Mouse (Mus musculus): ENCODE measurements around the gene Frmd5. TPM values are rescaled to one million over a fixed set of nuclear protein-coding genes. Genes with fewer than 3 reads are reported as not detected.
A peak's percentile ranks its signal among the peaks of the same experiment; 100 is the strongest.

Frmd5 gene
- polyA plus RNA-seq, 1 experiment from 2014 or later = 3.1 TPM

GRCm38 (mm10) chr2:121587523-121588308, 219.2 kb downstream of the Frmd5 start:
- DNase-seq (ENCODE audit: low spot score) (peak; percentile 51), ATAC-seq (peak; percentile 43)
- H3K9ac ChIP-seq (replicated peaks; ENCODE audit: low read depth) = no peak overlapping the region
- no peak overlapping the region for H3K4me2 ChIP-seq (replicated peaks; ENCODE audit: low read depth, low read length)
- no peak for TF ChIP-seq EP300 (IDR thresholded peaks at IDR 0.05)
- no peak for TF ChIP-seq CTCF (IDR thresholded peaks at IDR 0.05)
- no peak overlapping the region for H3K27ac ChIP-seq (ENCODE audit: low read length)
- WGBS = 22% methylated on average over 12 of the region's 12 CpGs
- H3K9me3 ChIP-seq (ENCODE audit: low read length) = no peaks in the 10 kb centered on the region
- no peaks in the 10 kb centered on the region for H3K36me3 ChIP-seq (ENCODE audit: insufficient read depth, low read length)
- peaks cover 12% of the 10 kb centered on the region; the same call in 1 of the 2 replicates for H3K4me1 ChIP-seq (ENCODE audit: insufficient read depth, low read depth, low read length)
- H3K27me3 ChIP-seq (replicated peaks; ENCODE audit: insufficient read depth, low read length) = no peaks in the 10 kb centered on the region
- no peak overlapping the region for H3K4me3 ChIP-seq (ENCODE audit: low read depth, low read length)

DNA sequence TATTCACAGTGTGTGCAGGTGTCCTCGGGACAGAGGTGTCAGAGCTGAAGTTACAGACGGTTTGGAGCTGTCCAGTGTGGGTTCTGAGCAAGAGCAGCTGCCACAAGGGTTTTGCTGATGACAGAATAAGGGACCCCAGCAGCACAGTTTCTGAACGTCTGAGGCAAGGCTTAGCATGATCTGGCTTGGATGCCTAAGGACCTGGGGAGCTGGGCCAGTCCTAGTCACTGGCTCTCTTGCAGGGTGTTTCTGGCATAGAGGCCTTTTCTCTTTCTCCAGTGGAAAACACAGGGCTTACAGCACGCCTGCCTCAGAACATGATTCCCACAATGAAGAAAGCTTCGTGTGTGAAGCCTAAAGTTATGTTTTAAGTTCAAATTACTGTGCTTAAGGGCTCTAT, 222.2 kb downstream of the Frmd5 start:
- no peaks in the 10 kb centered on the region for H3K27me3 ChIP-seq (replicated peaks; ENCODE audit: insufficient read depth, low read length)
- H3K27ac ChIP-seq (ENCODE audit: low read length) = no peak overlapping the region
- TF ChIP-seq CTCF (IDR thresholded peaks at IDR 0.05) (no peak), EP300 (IDR thresholded peaks at IDR 0.05) (no peak)
- H3K4me3 ChIP-seq (ENCODE audit: low read depth, low read length) = no peak overlapping the region
- H3K36me3 ChIP-seq (ENCODE audit: insufficient read depth, low read length) = no peaks in the 10 kb centered on the region
- 58% methylated on average over 5 of the region's 5 CpGs for WGBS
- H3K4me2 ChIP-seq (replicated peaks; ENCODE audit: low read depth, low read length) = no peak overlapping the region
- H3K4me1 ChIP-seq (ENCODE audit: insufficient read depth, low read depth, low read length) = peaks cover 12% of the 10 kb centered on the region; the same call in 1 of the 2 replicates
- no peak overlapping the region for H3K9ac ChIP-seq (replicated peaks; ENCODE audit: low read depth)
- DNase-seq (ENCODE audit: low spot score) (no peak), ATAC-seq (no peak)
- H3K9me3 ChIP-seq (ENCODE audit: low read length) = no peaks in the 10 kb centered on the region

GRCm38 (mm10) chr2:121583468-121584116, 223.3 kb downstream of the Frmd5 start:
- Histone ChIP-seq H3K4me3 (ENCODE audit: low read depth, low read length) (no peak overlapping the region), H3K9me3 (ENCODE audit: low read length) (no peaks in the 10 kb centered on the region), H3K27ac (ENCODE audit: low read length) (no peak overlapping the region), H3K4me2 (replicated peaks; ENCODE audit: low read depth, low read length) (no peak overlapping the region), H3K36me3 (ENCODE audit: insufficient read depth, low read length) (no peaks in the 10 kb centered on the region), H3K9ac (replicated peaks; ENCODE audit: low read depth) (no peak overlapping the region), H3K27me3 (replicated peaks; ENCODE audit: insufficient read depth, low read length) (no peaks in the 10 kb centered on the region), H3K4me1 (ENCODE audit: insufficient read depth, low read depth, low read length) (peaks cover 8% of the 10 kb centered on the region; the same call in 1 of the 2 replicates)
- 42% methylated on average over 13 of the region's 13 CpGs for WGBS
- TF ChIP-seq EP300 (IDR thresholded peaks at IDR 0.05) (peak; percentile 66), CTCF (IDR thresholded peaks at IDR 0.05) (no peak)
- ATAC-seq (peak; percentile 66), DNase-seq (ENCODE audit: low spot score) (peak; percentile 77)

GRCm38 (mm10) chr2:121582809-121583376, 224.0 kb downstream of the Frmd5 start:
- Histone ChIP-seq H3K4me3 (ENCODE audit: low read depth, low read length) (no peak overlapping the region), H3K4me2 (replicated peaks; ENCODE audit: low read depth, low read length) (no peak overlapping the region), H3K27ac (ENCODE audit: low read length) (no peak overlapping the region), H3K9me3 (ENCODE audit: low read length) (no peaks in the 10 kb centered on the region), H3K27me3 (replicated peaks; ENCODE audit: insufficient read depth, low read length) (no peaks in the 10 kb centered on the region), H3K4me1 (ENCODE audit: insufficient read depth, low read depth, low read length) (peaks cover 1% of the 10 kb centered on the region; the same call in 1 of the 2 replicates), H3K36me3 (ENCODE audit: insufficient read depth, low read length) (no peaks in the 10 kb centered on the region), H3K9ac (replicated peaks; ENCODE audit: low read depth) (no peak overlapping the region)
- TF ChIP-seq EP300 (IDR thresholded peaks at IDR 0.05) = no peak
- TF ChIP-seq CTCF (IDR thresholded peaks at IDR 0.05) = no peak
- DNase-seq (ENCODE audit: low spot score) (peak; percentile 66), ATAC-seq (peak; percentile 62)
- 71% methylated on average over 13 of the region's 13 CpGs for WGBS

- H3K9me3 ChIP-seq (ENCODE audit: low read length) = no peaks in the 10 kb centered on the region
- DNase-seq (ENCODE audit: low spot score) = peak; percentile 78
- H3K27ac ChIP-seq (ENCODE audit: low read length) = no peak overlapping the region
- WGBS = 25% methylated on average over 8 of the region's 8 CpGs
- H3K4me3 ChIP-seq (ENCODE audit: low read depth, low read length) = no peak overlapping the region
- TF ChIP-seq EP300 (IDR thresholded peaks at IDR 0.05) = no peak
- H3K4me1 ChIP-seq (ENCODE audit: insufficient read depth, low read depth, low read length) = peaks cover 3% of the 10 kb centered on the region; the same call in 1 of the 2 replicates
- no peak overlapping the region for H3K9ac ChIP-seq (replicated peaks; ENCODE audit: low read depth)
- no peak overlapping the region for H3K4me2 ChIP-seq (replicated peaks; ENCODE audit: low read depth, low read length)
- no peaks in the 10 kb centered on the region for H3K27me3 ChIP-seq (replicated peaks; ENCODE audit: insufficient read depth, low read length)
- no peaks in the 10 kb centered on the region for H3K36me3 ChIP-seq (ENCODE audit: insufficient read depth, low read length)
- ATAC-seq = peak; percentile 79
These were observed 231.1 kb downstream of the Frmd5 start for GRCm38 (mm10) chr2:121575741-121576201.

DNA sequence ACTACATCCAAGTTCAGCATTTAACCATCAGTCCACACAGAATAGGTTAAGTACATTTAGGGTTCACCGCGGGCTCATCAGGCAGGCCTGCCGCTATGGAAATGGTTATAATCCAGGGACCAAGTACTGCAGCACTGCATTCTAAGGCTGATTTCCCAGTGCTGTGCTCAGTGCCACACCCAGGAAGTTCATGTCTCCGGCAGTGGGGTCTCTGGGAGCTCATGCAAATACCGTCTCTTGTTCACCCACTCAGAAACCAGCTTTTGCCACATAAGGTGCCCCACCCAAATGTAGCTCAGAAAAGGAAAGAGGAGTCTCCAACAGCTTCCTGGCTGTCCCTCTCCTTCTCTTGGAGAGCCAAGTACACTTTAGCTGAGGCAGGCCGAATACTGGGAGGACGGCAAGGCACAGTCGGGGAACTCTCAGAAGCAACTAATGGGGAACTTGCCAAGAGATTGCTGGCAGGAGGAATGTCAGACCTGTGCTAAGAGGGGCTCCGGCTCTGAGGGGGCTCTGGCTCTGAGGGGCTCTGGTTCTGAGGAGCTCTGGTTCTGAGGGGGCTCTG, 232.7 kb downstream of the Frmd5 start:
- no peaks in the 10 kb centered on the region for H3K9me3 ChIP-seq (ENCODE audit: low read length)
- ATAC-seq = peak; percentile 25
- TF ChIP-seq CTCF (IDR thresholded peaks at IDR 0.05) (no peak), EP300 (IDR thresholded peaks at IDR 0.05) (no peak)
- WGBS = 40% methylated on average over 9 of the region's 9 CpGs
- no peak overlapping the region for H3K4me2 ChIP-seq (replicated peaks; ENCODE audit: low read depth, low read length)
- no peak overlapping the region for H3K9ac ChIP-seq (replicated peaks; ENCODE audit: low read depth)
- H3K27ac ChIP-seq (ENCODE audit: low read length) = no peak overlapping the region
- H3K4me1 ChIP-seq (ENCODE audit: insufficient read depth, low read depth, low read length) = peaks cover 3% of the 10 kb centered on the region; the same call in 1 of the 2 replicates
- H3K27me3 ChIP-seq (replicated peaks; ENCODE audit: insufficient read depth, low read length) = no peaks in the 10 kb centered on the region
- H3K4me3 ChIP-seq (ENCODE audit: low read depth, low read length) = no peak overlapping the region
- H3K36me3 ChIP-seq (ENCODE audit: insufficient read depth, low read length) = no peaks in the 10 kb centered on the region
- DNase-seq (ENCODE audit: low spot score) = peak; percentile 59
